Mouse (Mus musculus) lung, adult 2 months (tissue): ENCODE measurements around the gene Cdcp2. TPM values are rescaled to one million over a fixed set of nuclear protein-coding genes. Genes with fewer than 3 reads are reported as not detected.

Experiments used
- DNase-seq: peaks from one replicate; pipeline ENCODE4 v3.0.0; 2022
- H3K4me1 ChIP-seq: fragments of 200-500 bp; 2 replicates; pipeline ENCODE4 v1.6.1; 2011; ENCODE audit warnings: low read length; ENCODE audit not compliant: control insufficient read depth, insufficient read depth
- H3K4me3 ChIP-seq: fragments of 200-500 bp; replicated peaks from 2 replicates; pipeline ENCODE3; 2011; ENCODE audit warnings: low read depth, mild to moderate bottlenecking, control low read depth, low read length; ENCODE audit errors: extremely low read depth
- CTCF ChIP-seq: fragments of 200-500 bp; IDR thresholded peaks from 2 replicates; pipeline ENCODE4 v1.5.1; 2011; ENCODE audit warnings: mild to moderate bottlenecking, low read length, control low read depth; ENCODE audit not compliant: insufficient read depth
- POLR2A ChIP-seq: fragments of 200-500 bp; IDR thresholded peaks from 2 replicates; pipeline ENCODE4 v1.6.1; 2011; ENCODE audit warnings: low read depth, mild to moderate bottlenecking, control low read depth, low read length, borderline replicate concordance; ENCODE audit errors: extremely low read depth
- WGBS: fragments of 180-500 bp; shearing (Covaris S2); methylation state at CpG from one replicate; pipeline ENCODE4 v1.1.7; 2018; 5-methylcytosine and 5-hydroxymethylcytosine counted together
- polyA plus RNA-seq: library from polyadenylated mRNA; depleted of rRNA; stranded (reverse); fragments of >200 nt; gene quantifications from 2 replicates; pipeline ENCODE4 v1.2.3, GENCODE M21; 2012

The Cdcp2 gene
- polyA plus RNA-seq, 1 experiment: not detected

DNA sequence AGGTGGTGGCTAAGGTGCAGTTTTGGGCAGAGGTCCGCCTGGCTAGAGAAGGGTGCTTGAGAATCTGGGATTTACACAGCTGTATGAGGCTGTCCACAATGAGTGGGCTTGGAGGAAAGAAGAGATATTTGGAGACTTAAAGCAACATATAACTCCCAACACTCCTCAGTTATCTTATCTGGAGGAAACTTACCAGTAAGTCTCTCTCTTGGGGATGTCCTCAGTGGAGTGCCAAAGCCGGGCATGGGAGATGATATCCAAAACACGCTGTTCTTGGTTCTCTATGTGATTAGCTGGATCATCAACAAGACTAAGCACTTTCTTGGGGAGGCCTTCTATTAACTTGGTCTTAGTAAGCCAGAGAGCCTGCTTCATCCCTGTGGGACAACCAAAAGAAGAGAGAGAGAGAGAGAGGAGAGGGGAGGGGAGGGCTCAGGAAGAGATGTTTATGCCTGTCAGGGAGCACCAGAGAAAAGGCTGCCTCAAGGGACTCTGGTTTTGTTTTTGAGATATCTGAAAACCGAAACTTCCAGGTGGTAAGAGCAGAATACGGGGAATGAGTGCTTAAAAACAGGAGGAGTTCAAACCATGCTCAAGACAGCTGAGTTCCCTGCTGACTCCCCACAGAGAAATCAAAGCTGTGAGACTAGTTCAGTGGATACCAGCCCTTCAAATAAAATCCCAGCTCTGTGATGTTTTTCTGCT lies 32.1 kb upstream of the Cdcp2 start:
- no peak for TF ChIP-seq POLR2A
- TF ChIP-seq CTCF: no peak

DNA sequence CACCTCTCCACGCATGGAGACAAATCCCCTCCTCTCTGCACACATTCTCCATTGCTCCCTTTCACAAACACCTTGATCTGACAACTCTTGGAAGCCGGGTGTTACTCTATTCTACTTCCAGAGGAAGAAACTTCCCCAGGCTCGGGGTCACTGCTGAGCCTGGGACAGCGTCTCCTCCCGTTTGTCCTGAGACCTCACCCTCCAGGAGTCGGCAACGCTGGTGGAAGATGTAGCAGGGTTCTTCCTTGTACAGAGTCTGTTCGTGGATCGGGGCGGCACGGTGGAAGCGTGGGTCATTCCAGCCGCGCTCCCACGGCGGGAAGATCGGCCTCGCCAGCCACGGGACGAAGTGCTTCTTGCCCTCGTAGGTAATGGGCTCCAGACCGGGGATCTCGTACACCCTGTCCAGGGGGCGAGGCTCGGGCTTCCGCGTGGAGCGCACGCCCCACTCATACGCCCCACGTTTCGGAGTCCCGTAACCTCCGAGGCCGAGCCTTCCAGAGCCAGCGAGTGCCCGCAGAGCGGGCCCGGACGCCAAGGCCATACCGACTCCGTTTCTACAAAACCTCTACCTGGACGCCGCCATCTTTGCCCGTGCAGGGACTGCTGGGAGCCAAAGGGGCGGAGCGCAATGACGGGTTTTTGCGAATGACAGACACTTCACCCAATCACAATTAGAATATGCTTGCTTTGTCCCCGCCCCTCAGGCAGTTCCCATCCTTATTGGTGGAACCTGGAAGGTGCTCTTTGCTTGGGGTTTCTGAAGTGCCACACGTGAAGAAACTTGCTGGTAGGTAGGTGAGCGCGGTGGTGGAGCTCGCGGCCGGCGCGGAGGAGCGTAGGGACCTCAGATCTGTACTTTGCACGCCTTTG lies 30.2 kb upstream of the Cdcp2 start, which contains the start of the genes Mrpl37 and Cyb5rl:
TSS of gene Mrpl37 (minus strand) at position 617 of the 873 bp plus-strand sequence.
TSS of gene Cyb5rl (plus strand) at position 737 of the 873 bp plus-strand sequence.
- WGBS: under 1% methylated on average over 60 of the region's 60 CpGs
- H3K4me1 ChIP-seq: peaks cover 6% of the 10 kb centered on the region; the same call in 1 of the 2 replicates
- TF ChIP-seq CTCF: no peak
- TF ChIP-seq POLR2A: peak; percentile 83
- DNase-seq: peak; percentile 97
- peak within 1 kb of the TSS; percentile 84 for H3K4me3 ChIP-seq

More for the DNA sequence above, 32.1 kb upstream of the Cdcp2 start:
- WGBS: 85% methylated on average over 5 of the region's 5 CpGs
- Histone ChIP-seq H3K4me1 (peaks cover 6% of the 10 kb centered on the region; the same call in 1 of the 2 replicates), H3K4me3 (no peak overlapping the region)
- no peak for DNase-seq

DNA sequence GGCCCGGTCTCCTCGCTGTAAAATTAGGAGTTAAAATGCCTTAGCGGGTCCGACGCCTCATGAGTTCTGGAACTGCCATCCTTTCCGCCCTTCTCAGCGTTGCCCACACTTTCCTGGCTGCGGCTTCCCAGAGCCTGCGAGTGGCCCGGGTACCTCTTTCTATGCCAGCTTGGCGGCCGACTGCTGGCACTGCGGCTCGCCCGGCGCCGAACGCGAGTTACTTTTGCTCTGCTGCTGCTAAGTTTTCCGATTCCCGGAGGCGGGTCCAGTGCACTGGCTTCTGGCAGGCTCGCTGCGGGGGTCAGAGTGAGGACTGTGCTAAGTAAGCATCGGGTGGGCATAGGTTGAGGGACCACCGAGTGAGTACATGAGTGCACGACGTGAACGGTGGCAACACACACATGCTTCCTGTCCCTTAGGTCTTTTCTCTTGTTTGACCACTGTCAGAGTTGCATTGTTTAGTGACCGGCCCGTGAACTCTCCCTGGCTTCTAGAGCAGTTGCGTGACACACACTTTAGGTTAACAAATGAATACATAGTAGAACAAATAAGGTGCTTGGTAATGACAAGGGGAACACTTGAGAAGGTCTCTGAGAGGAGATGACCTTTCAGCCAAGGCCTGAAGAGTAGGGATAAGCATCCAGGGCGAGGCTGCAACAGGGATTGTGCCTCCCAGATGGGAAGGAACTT lies 29.4 kb upstream of the Cdcp2 start:
- peak overlapping the region; percentile 84 for H3K4me3 ChIP-seq
- TF ChIP-seq CTCF (no peak), POLR2A (no peak)
- no peak for DNase-seq
- H3K4me1 ChIP-seq: peaks cover 6% of the 10 kb centered on the region; the same call in 1 of the 2 replicates
- WGBS: 3% methylated on average over 33 of the region's 33 CpGs

DNA sequence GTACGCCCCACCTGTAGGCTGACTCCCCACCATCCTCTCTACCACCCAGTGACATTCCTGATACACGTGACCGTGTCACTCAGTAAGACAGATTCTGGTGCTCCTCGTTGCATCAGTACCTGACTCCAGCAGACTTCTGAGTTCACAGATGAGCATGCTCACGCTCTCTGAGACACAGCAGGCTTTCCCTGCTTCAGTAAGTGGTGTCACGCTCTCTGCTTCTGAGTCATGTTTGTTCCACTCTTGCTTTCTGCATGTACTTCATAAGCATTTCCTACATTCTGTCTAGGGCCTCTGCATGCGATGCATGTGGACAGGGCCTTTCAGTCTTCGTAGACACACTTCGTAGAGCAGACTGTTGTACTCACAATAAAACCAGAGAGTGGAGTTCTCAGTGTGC lies 24.3 kb upstream of the Cdcp2 start:
- H3K4me1 ChIP-seq: no peaks in the 10 kb centered on the region
- 83% methylated on average over 9 of the region's 9 CpGs for WGBS

DNA sequence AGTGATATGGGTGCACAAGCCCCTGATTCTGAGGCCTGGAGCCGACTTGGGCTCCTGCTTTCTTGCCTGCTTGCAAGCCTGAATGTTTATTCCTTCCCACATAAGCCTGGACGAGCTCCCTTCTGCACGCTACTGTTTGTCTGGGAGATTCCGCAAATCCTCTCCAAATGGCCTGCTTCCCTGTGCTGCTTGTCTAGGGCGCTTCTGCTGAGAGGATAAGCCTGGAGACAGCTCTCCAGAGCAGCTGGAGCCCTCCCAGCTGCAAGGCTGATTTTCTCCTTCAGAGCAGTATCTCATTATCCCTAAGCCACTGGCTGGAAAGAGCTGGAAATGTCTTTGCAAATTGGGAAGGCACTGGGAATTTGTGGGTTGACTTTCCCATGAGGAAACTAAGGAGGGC lies 21.2 kb upstream of the Cdcp2 start:
- Histone ChIP-seq H3K4me1 (0 out of 2 replicates have a peak, but pooled peaks cover under 1% of the 10 kb centered on the region), H3K4me3 (no peak overlapping the region)
- TF ChIP-seq POLR2A (no peak), CTCF (no peak)
- DNase-seq: no peak
- WGBS: 82% methylated on average over 5 of the region's 5 CpGs

More for the DNA sequence above, 24.3 kb upstream of the Cdcp2 start:
- TF ChIP-seq CTCF (no peak), POLR2A (no peak)
- H3K4me3 ChIP-seq: no peak overlapping the region
- no peak for DNase-seq

DNA sequence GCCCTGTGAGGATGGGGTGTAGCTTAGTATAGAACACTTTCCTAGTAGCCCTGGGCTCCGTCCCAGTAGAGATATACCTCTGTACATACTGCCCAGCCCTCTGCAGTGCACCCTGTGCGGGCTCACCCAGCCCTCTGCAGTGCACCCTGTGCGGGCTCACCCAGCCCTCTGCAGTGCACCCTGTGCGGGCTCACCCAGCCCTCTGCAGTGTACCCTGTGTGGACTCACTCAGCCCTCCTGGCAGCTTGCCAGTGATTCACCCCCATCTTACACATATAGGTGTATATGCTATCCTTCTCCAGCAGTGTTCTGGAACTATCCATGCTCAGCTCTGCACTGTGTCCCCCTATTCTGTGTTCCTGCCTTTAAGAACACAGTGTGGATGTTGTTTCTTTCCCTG lies 17.8 kb upstream of the Cdcp2 start:
- no peak for TF ChIP-seq CTCF
- TF ChIP-seq POLR2A: no peak
- Histone ChIP-seq H3K4me3 (no peak overlapping the region), H3K4me1 (0 out of 2 replicates have a peak, but pooled peaks cover 3% of the 10 kb centered on the region)
- DNase-seq: no peak
- 90% methylated on average over 4 of the region's 4 CpGs for WGBS

DNA sequence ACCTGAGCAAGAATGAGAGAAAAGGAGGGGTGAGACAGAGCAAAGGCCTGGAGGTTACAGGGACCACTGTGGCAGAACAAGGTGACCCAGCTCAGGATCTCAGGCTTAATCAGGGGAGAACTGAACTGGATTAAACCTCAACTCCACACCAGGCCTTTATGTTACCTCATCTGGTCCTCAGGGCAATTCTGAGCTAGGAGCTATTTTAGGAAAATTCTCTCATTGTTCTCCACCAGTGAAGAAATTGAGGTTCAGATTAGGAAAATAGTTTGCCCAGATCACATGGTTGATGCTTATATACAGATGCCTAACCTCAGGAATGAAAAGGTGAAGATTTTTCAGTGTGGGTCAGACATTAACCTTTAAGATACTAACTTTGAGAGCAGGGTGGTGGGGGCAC lies 17.0 kb upstream of the Cdcp2 start:
- H3K4me3 ChIP-seq: no peak overlapping the region
- TF ChIP-seq POLR2A (no peak), CTCF (no peak)
- 0 out of 2 replicates have a peak, but pooled peaks cover 5% of the 10 kb centered on the region for H3K4me1 ChIP-seq
- no peak for DNase-seq

DNA sequence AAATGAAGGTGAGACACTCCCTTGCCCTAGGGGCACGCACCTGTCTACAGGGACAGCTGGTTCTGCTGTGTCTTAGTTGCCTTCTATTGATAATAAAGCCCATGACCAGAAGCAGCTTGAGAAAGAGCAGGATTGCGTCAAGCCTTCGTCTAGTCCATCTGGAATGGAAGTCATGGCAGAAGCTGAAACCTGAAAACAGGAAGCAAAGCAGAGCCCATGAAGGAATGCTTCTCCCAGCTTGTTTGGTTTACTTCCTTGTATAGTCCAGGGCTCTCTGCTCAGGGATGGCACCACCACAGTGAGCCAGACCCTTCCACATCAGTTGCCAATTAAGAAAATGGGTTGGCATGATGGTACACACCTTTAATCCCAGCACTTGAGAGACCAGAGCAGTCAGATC lies 14.5 kb upstream of the Cdcp2 start:
- no peak for TF ChIP-seq POLR2A
- no peak for TF ChIP-seq CTCF
- H3K4me3 ChIP-seq: no peak overlapping the region
- 86% methylated on average over 3 of the region's 3 CpGs for WGBS
- H3K4me1 ChIP-seq: 0 out of 2 replicates have a peak, but pooled peaks cover 5% of the 10 kb centered on the region
- DNase-seq: no peak

DNA sequence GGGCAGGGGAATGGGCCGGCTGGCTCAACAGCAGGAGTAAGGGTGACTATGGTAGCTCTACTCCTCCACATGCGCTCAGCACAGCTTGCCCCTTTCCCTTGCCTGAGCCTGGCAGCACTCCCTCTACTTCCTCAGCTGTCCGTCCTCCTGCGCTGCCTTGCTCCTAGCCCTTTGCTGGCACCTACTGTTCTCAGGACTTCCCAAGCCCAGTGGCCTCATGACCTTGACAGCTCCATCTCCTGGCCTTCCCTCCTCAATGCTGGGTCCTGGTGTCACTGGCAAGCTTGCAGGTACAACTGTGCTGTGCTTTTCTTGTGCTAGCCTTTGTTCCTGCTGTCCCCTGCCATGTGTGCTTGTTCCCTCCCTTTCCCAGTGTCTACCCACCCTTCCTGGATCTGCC lies 13.6 kb upstream of the Cdcp2 start:
- WGBS: 86% methylated on average over 4 of the region's 4 CpGs
- 0 out of 2 replicates have a peak, but pooled peaks cover 5% of the 10 kb centered on the region for H3K4me1 ChIP-seq
- TF ChIP-seq POLR2A (no peak), CTCF (no peak)
- no peak for DNase-seq
- H3K4me3 ChIP-seq: no peak overlapping the region
